Comparison of ENCODE assay signal across 9 mouse cellular contexts in genomic region chr5:111408470-111409105, GRCm38 (mm10). TPM values are rescaled to one million over a fixed set of nuclear protein-coding genes. Genes with fewer than 3 reads are reported as not detected.
DNase-seq lines count a peak whose midpoint lies in the region; ATAC-seq lines count a peak whose summit lies in the region.
"Had no signal": no experiment of that assay in that cellular context is flagged by ENCODE, and none has a peak within 500 bp of the region (broad histone marks: within the 10 kb centered on the region; RNA-seq: fewer than 3 reads in every experiment).

No protein-coding gene starts in this region.

- peaks cover 6% of the 10 kb centered on the region for H3K4me1 ChIP-seq in forebrain, embryonic 11.5 days (replicated peaks; ENCODE audit: control insufficient read depth, insufficient read depth, low read length)

- H3K27me3 ChIP-seq in forebrain, embryonic 11.5 days (ENCODE audit: control insufficient read depth, insufficient read depth, low read length), result no peaks in the 10 kb centered on the region; the same call in 1 of the 2 replicates

- no peaks in the 10 kb centered on the region for H3K9me3 ChIP-seq in forebrain, embryonic 11.5 days (ENCODE audit: control insufficient read depth, low read length)

- no peak overlapping the region for H3K4me2 ChIP-seq in forebrain, embryonic 11.5 days (ENCODE audit: low read depth, low read length, severe bottlenecking)

- 27% methylated on average over 14 of the region's 14 CpGs for WGBS in forebrain, embryonic 11.5 days

- no peak for ATAC-seq in forebrain, embryonic 11.5 days (replicated peaks; ENCODE audit: low FRiP score)
- no peak for ATAC-seq in CD4-positive, CD25-positive, alpha-beta regulatory T cell, adult 4 months

- intact Hi-C loops in heart, postnatal 36 days (cut with DNase I), result no loop called here

- H3K27ac ChIP-seq in forebrain, embryonic 11.5 days (ENCODE audit: low read depth, low read length), result no peak overlapping the region

- DNase-seq in Muller cell, postnatal 12 days (ENCODE audit: inconsistent ontology term), result peak; percentile 27
- no peak for DNase-seq in forebrain, embryonic 11.5 days (ENCODE audit: low spot score)
- peak; percentile 38 to 63 for DNase-seq in heart, postnatal 36 days
- peak; percentile 59 for DNase-seq in lung, postnatal 10 days
- no peak for DNase-seq in left cerebral cortex, adult 18-20 months (ENCODE audit: low spot score in 2 of 2)
- DNase-seq in left cerebral cortex, adult 9 months (ENCODE audit: low spot score in 2 of 2), result no peak
- DNase-seq in adrenal gland, postnatal 10 days, result no peak

- H3K4me3 ChIP-seq in forebrain, embryonic 11.5 days (ENCODE audit: low read depth, low read length), result no peak overlapping the region

- 0 out of 2 replicates have a peak overlapping the region, but pooled peaks have one; percentile 20 for H3K9ac ChIP-seq in forebrain, embryonic 11.5 days (ENCODE audit: low read length)

- no peaks in the 10 kb centered on the region for H3K36me3 ChIP-seq in forebrain, embryonic 11.5 days (ENCODE audit: control insufficient read depth, insufficient read depth, low read length)
- H3K36me3 ChIP-seq: G1E had no signal

RNA-seq across cellular contexts. Expression of gene Mn1, which starts 8.6 kb away (rescaled TPM):
- polyA plus RNA-seq in forebrain, embryonic 11.5 days (2014; fragmentation: Nextera tagmentation; extraction: Ambion mirVana), result 50.9 and 51.9 TPM in 2 replicates
- 10 to 100 TPM; 15.2 to 20.2 TPM for total RNA-seq in heart, postnatal 36 days (2021)
- total RNA-seq in left cerebral cortex, adult 18-20 months (2021), result 10 to 100 TPM; 65.8 to 70.9 TPM
- 1 to 10 TPM; 6.4 to 8.5 TPM for total RNA-seq in adrenal gland, postnatal 10 days (2021)
- polyA plus RNA-seq in CD4-positive, CD25-positive, alpha-beta regulatory T cell, adult 4 months (2017; shearing (Covaris generic)), result not detected
- polyA plus RNA-seq: G1E had no signal

Comparison
In these comparisons a context has a peak if more than half of its experiments do, and no peak if none do; other contexts are left out.
1. DNase-seq: peak in Muller cell, postnatal 12 days (single experiment), heart, postnatal 36 days (2 of 2) and lung, postnatal 10 days (single experiment); none in forebrain, embryonic 11.5 days (single experiment), left cerebral cortex, adult 18-20 months (0 of 2), left cerebral cortex, adult 9 months (0 of 2) and adrenal gland, postnatal 10 days (single experiment).